Mouse (Mus musculus): ENCODE data around the gene Dph1.

DNA sequence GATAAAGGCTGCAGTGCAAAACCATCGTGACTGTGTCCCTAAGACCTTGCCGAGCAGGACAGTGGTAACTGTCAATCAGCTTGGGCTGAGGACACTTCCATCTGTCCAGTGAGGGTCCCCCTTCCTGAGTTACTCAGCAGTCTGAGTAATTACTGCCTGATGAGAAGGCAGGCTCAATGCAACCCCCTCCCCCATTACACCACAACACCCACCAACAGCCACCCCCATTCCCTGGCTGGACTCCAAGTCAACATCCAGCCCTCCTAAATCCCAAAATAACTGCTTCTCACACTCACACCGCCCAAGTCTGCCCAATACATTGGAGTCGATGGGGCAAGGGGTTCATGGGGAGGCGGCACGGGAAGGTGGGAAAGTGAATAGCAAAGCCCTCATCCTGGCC, 800 bp upstream of the Dph1 start:
- TF ChIP-seq CTCF (IDR thresholded peaks at IDR 0.05; ENCODE audit: insufficient read depth, low read length) (no peak), POLR2A (IDR thresholded peaks at IDR 0.05; ENCODE audit: borderline replicate concordance, extremely low read depth, low read depth, low read length) (no peak)
